10 mouse cellular contexts compared by ENCODE assay signal in the genomic region with DNA sequence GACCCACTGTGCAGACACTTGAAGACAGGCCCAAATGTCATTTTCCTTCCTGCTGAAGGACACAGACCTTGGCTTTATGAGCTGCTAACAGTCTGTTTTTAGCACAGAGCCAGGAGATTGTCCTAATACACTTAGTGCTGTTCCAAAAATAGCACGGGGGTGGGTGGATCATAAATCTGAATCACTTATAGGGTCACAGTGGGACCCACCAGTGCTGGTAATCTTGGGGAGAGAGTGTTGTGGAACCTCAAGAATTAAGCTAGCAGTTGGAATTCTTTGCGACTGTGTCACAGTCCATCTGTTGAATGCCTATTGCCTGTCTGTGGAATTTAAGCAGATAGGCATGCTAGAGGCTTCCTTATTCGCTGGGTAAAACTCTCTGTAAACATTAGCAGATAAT. TPM values are rescaled to one million over a fixed set of nuclear protein-coding genes. Genes with fewer than 3 reads are reported as not detected.
DNase-seq lines count a peak whose midpoint lies in the region; ATAC-seq and TF ChIP-seq lines count a peak whose summit lies in the region.
"Had no signal": no experiment of that assay in that cellular context is flagged by ENCODE, and none has a peak within 500 bp of the region (broad histone marks: within the 10 kb centered on the region; RNA-seq: fewer than 3 reads in every experiment).

No protein-coding gene starts in this region.

- peak overlapping the region; percentile 39 for H3K4me2 ChIP-seq in heart, embryonic 15.5 days
- 0 out of 2 replicates have a peak overlapping the region, but pooled peaks have one; percentile 4 for H3K4me2 ChIP-seq in limb, embryonic 14.5 days (replicated peaks; ENCODE audit: low read depth, low read length, severe bottlenecking)
- H3K4me2 ChIP-seq: midbrain, embryonic 12.5 days had no signal

- TF ChIP-seq CTCF in kidney, adult 2 months (conservative IDR thresholded peaks at IDR 0.05; ENCODE audit: insufficient read depth, insufficient read length, low read depth, low read length), result no peak

- no peak for TF ChIP-seq POLR2A in kidney, adult 2 months (IDR thresholded peaks at IDR 0.05; ENCODE audit: low read depth, low read length)
- TF ChIP-seq POLR2A in limb, embryonic 14.5 days (IDR thresholded peaks at IDR 0.05; ENCODE audit: borderline replicate concordance, extremely low read depth, insufficient read depth, insufficient read length), result no peak

- intact Hi-C loops in left cerebral cortex, postnatal 4 days (cut with DNase I), result no loop called here

- ATAC-seq in heart, embryonic 15.5 days (replicated peaks; ENCODE audit: insufficient number of reproducible peaks, insufficient read depth, low FRiP score, low read depth), result peak; percentile 58
- ATAC-seq in limb, embryonic 14.5 days (ENCODE audit: low FRiP score, low read depth), result peak; percentile 63

- H3K4me1 ChIP-seq in kidney, adult 2 months (ENCODE audit: control insufficient read depth, insufficient read depth, low read length), result peaks cover 43% of the 10 kb centered on the region
- peaks cover 82% of the 10 kb centered on the region for H3K4me1 ChIP-seq in heart, embryonic 15.5 days (replicated peaks)
- H3K4me1 ChIP-seq in limb, embryonic 14.5 days (ENCODE audit: control insufficient read depth, insufficient read depth, low read length), result peaks cover 70% of the 10 kb centered on the region

- WGBS in kidney, adult 2 months, result 32% methylated on average over 3 of the region's 3 CpGs
- WGBS in heart, embryonic 15.5 days, result 12% methylated on average over 3 of the region's 3 CpGs
- 26% methylated on average over 3 of the region's 3 CpGs for WGBS in limb, embryonic 14.5 days

- H3K36me3 ChIP-seq in kidney, adult 2 months (ENCODE audit: control insufficient read depth, insufficient read depth, low read length), result no peaks in the 10 kb centered on the region
- no peaks in the 10 kb centered on the region for H3K36me3 ChIP-seq in heart, embryonic 15.5 days
- 0 out of 2 replicates have a peak, but pooled peaks cover 2% of the 10 kb centered on the region for H3K36me3 ChIP-seq in limb, embryonic 14.5 days (ENCODE audit: control insufficient read depth, insufficient read depth, low read length)
- H3K36me3 ChIP-seq: midbrain, embryonic 12.5 days had no signal

- no peak overlapping the region; the same call in 1 of the 2 replicates for H3K9ac ChIP-seq in heart, embryonic 15.5 days
- H3K9ac ChIP-seq in limb, embryonic 14.5 days (ENCODE audit: low read depth, low read length, severe bottlenecking), result no peak overlapping the region
- H3K9ac ChIP-seq: midbrain, embryonic 12.5 days had no signal

- no peaks in the 10 kb centered on the region for H3K27me3 ChIP-seq in kidney, adult 2 months (replicated peaks; ENCODE audit: control insufficient read depth, insufficient read depth, low read length)
- no peaks in the 10 kb centered on the region for H3K27me3 ChIP-seq in heart, embryonic 15.5 days
- H3K27me3 ChIP-seq in limb, embryonic 14.5 days (ENCODE audit: control insufficient read depth, insufficient read depth, low read length), result no peaks in the 10 kb centered on the region
- H3K27me3 ChIP-seq: midbrain, embryonic 12.5 days had no signal

- peak; percentile 70 for DNase-seq in kidney, adult 2 months
- no peak for DNase-seq in kidney, adult 8-10 months
- DNase-seq in adipocyte (ENCODE audit: low spot score) (peak; percentile 50), MN1 (ENCODE audit: low spot score) (no peak)
- DNase-seq in limb, embryonic 14.5 days (ENCODE audit: low spot score), result peak; percentile 72
- no peak for DNase-seq in left cerebral cortex, postnatal 4 days
- DNase-seq in embryo, embryonic 10.5 days (ENCODE audit: low spot score), result no peak
- DNase-seq: thymus, adult 2 months had no signal

- peak overlapping the region; percentile 90 for H3K27ac ChIP-seq in kidney, adult 2 months (ENCODE audit: insufficient read depth, low read depth, low read length)
- peak overlapping the region; percentile 89 for H3K27ac ChIP-seq in heart, embryonic 15.5 days
- H3K27ac ChIP-seq in limb, embryonic 14.5 days (replicated peaks; ENCODE audit: low read depth, low read length), result 0 out of 2 replicates have a peak overlapping the region, but pooled peaks have one; percentile 11
- H3K27ac ChIP-seq: midbrain, embryonic 12.5 days had no signal

- no peaks in the 10 kb centered on the region for H3K9me3 ChIP-seq in heart, embryonic 15.5 days (replicated peaks)
- no peaks in the 10 kb centered on the region for H3K9me3 ChIP-seq in limb, embryonic 14.5 days (ENCODE audit: control insufficient read depth, low read length)
- H3K9me3 ChIP-seq: midbrain, embryonic 12.5 days had no signal

- H3K4me3 ChIP-seq in kidney, adult 2 months (ENCODE audit: insufficient read depth, low read depth, low read length), result no peak overlapping the region
- no peak overlapping the region for H3K4me3 ChIP-seq in heart, embryonic 15.5 days
- H3K4me3 ChIP-seq in limb, embryonic 14.5 days (replicated peaks; ENCODE audit: low read length), result no peak overlapping the region
- H3K4me3 ChIP-seq: midbrain, embryonic 12.5 days had no signal

RNA-seq across cellular contexts. Expression of gene Mbnl2, which starts 24.2 kb away (rescaled TPM):
- 50.0 and 53.9 TPM in 2 replicates for polyA plus RNA-seq in kidney, adult 2 months (2012; rRNA removed)
- 122 and 123 TPM in 2 replicates for polyA plus RNA-seq in heart, embryonic 15.5 days (2015; fragmentation: Nextera tagmentation; extraction: Ambion mirVana)
- 109 and 116 TPM in 2 replicates for polyA plus RNA-seq in limb, embryonic 14.5 days (2012; rRNA removed)
- polyA plus RNA-seq in limb, embryonic 14.5 days (2014; fragmentation: Nextera tagmentation; extraction: Ambion mirVana), result 160 and 161 TPM in 2 replicates
- 10 to 100 TPM; 39.9 to 41.2 TPM for total RNA-seq in left cerebral cortex, postnatal 4 days (2021)

Comparison
In these comparisons a context has a peak if more than half of its experiments do, and no peak if none do; other contexts are left out.
1. DNase-seq: peak in kidney, adult 2 months (single experiment), adipocyte (single experiment) and limb, embryonic 14.5 days (single experiment); none in kidney, adult 8-10 months (0 of 2), left cerebral cortex, postnatal 4 days (single experiment), MN1 (single experiment) and embryo, embryonic 10.5 days (single experiment).
2. H3K27ac ChIP-seq: peak in every context shown above with its lines; median percentile 90 in kidney, adult 2 months; 89 in heart, embryonic 15.5 days; 11 in limb, embryonic 14.5 days.